Mouse (Mus musculus): Measurements from ENCODE around the gene Il2rb. TPM values are rescaled to one million over a fixed set of nuclear protein-coding genes. Genes with fewer than 3 reads are reported as not detected.

Gene Il2rb
- polyA plus RNA-seq (2014; fragmentation: Nextera tagmentation; extraction: Ambion mirVana): not detected in 2 replicates

DNA sequence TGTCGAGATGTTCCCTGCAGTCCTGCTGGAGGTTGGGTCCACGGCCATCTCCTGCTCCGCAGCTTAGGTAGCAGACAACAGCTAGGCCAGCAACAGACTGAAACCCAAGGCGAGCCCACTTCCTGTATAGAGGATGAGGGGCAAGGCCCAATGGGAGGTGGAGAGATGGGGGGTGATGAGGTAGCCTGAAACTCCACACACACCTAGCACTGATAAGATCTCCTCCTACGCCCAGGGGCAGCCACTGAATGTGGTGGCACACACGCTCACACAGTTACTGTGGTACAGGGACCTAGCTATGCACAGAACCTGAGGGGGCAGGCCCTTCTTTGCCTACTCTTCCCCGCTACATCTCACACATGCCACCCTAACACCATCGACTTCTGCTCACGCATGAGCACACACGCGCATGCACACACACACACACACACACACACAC is at the start of gene Il2rb:
Il2rb (minus strand) TSS at position 304 of the 439 bp plus-strand sequence.
- H3K27ac ChIP-seq (ENCODE audit: low read depth, low read length): no peak within 1 kb of the TSS
- no peaks in the 10 kb centered on the region for H3K9me3 ChIP-seq (replicated peaks; ENCODE audit: control insufficient read depth, low read length)
- no peak within 1 kb of the TSS for H3K4me2 ChIP-seq
- no peaks in the 10 kb centered on the region for H3K4me1 ChIP-seq (ENCODE audit: control insufficient read depth, insufficient read depth, low read length)
- WGBS (ENCODE audit: insufficient replicate concordance): 77% methylated on average over 9 of the region's 11 CpGs
- H3K36me3 ChIP-seq (ENCODE audit: control insufficient read depth, insufficient read depth, low read length): no peaks in the 10 kb centered on the region
- no peak within 1 kb of the TSS for H3K4me3 ChIP-seq (ENCODE audit: low read depth, low read length)
- no peak within 1 kb of the TSS for H3K9ac ChIP-seq (ENCODE audit: low read depth, low read length)
- H3K27me3 ChIP-seq (ENCODE audit: control insufficient read depth, insufficient read depth, low read length): no peaks in the 10 kb centered on the region
- no peak for ATAC-seq (replicated peaks; ENCODE audit: insufficient number of reproducible peaks, low FRiP score, low TSS enrichment)

DNA sequence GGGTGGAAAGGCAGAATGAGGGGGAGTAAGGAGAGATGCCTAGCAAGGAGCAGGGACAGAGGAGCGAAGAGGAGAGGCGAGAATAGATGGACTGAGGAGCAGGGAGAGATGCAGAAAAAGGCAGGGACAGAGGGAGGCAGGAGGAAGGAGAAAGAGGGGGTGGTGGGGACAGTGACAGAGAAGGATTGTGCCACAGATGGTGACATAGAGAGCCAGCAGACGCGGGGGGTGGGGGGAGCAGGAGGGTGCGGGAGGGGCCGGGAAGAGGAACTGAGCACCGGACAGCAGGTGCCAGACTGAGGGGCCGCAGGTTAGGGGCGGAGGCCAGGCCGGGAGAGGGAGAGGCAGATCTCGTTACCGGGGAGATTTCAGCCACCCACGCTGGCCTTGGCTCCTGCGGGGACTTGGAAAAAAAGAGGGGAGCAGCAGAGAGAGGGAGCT is 49.5 kb upstream of the Il2rb start, which contains the start of gene Sstr3:
Sstr3 (minus strand) TSS at position 125 of the 441 bp plus-strand sequence.
- Histone ChIP-seq H3K9me3 (replicated peaks; ENCODE audit: control insufficient read depth, low read length) (no peaks in the 10 kb centered on the region), H3K27ac (ENCODE audit: low read depth, low read length) (no peak within 1 kb of the TSS), H3K4me3 (ENCODE audit: low read depth, low read length) (no peak within 1 kb of the TSS), H3K9ac (ENCODE audit: low read depth, low read length) (no peak within 1 kb of the TSS), H3K4me2 (no peak within 1 kb of the TSS), H3K27me3 (ENCODE audit: control insufficient read depth, insufficient read depth, low read length) (peaks cover 40% of the 10 kb centered on the region), H3K4me1 (ENCODE audit: control insufficient read depth, insufficient read depth, low read length) (peaks cover 20% of the 10 kb centered on the region), H3K36me3 (ENCODE audit: control insufficient read depth, insufficient read depth, low read length) (no peaks in the 10 kb centered on the region)
- 9% methylated on average over 14 of the region's 14 CpGs for WGBS (ENCODE audit: insufficient replicate concordance)
- no peak for ATAC-seq (replicated peaks; ENCODE audit: insufficient number of reproducible peaks, low FRiP score, low TSS enrichment)

DNA sequence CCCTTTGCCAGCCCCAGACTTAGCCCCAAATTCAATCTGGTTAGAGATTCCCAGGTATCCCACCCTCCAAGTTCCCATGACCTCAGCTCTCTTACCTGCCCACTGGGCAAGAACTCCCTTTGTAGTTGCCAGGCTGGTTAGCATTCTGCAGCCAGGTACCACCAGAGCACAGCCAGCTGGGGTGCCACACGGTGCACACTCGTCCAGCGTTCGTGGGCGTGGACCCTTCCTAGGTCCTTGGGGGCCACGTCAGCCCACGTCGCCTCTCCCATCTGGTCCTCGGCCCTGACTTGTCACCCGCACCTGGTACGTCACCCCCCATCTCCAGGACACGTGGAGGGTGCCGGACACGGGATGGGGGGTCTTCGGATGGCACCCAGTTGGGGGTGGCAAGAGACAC is 49.0 kb upstream of the Il2rb start:
- no peak overlapping the region for H3K9ac ChIP-seq (ENCODE audit: low read depth, low read length)
- no peak overlapping the region for H3K27ac ChIP-seq (ENCODE audit: low read depth, low read length)
- H3K27me3 ChIP-seq (ENCODE audit: control insufficient read depth, insufficient read depth, low read length): peaks cover 46% of the 10 kb centered on the region
- 73% methylated on average over 15 of the region's 15 CpGs for WGBS (ENCODE audit: insufficient replicate concordance)
- H3K4me2 ChIP-seq: no peak overlapping the region
- ATAC-seq (replicated peaks; ENCODE audit: insufficient number of reproducible peaks, low FRiP score, low TSS enrichment): no peak
- H3K9me3 ChIP-seq (replicated peaks; ENCODE audit: control insufficient read depth, low read length): no peaks in the 10 kb centered on the region
- no peak overlapping the region for H3K4me3 ChIP-seq (ENCODE audit: low read depth, low read length)
- no peaks in the 10 kb centered on the region for H3K36me3 ChIP-seq (ENCODE audit: control insufficient read depth, insufficient read depth, low read length)
- peaks cover 20% of the 10 kb centered on the region for H3K4me1 ChIP-seq (ENCODE audit: control insufficient read depth, insufficient read depth, low read length)

DNA sequence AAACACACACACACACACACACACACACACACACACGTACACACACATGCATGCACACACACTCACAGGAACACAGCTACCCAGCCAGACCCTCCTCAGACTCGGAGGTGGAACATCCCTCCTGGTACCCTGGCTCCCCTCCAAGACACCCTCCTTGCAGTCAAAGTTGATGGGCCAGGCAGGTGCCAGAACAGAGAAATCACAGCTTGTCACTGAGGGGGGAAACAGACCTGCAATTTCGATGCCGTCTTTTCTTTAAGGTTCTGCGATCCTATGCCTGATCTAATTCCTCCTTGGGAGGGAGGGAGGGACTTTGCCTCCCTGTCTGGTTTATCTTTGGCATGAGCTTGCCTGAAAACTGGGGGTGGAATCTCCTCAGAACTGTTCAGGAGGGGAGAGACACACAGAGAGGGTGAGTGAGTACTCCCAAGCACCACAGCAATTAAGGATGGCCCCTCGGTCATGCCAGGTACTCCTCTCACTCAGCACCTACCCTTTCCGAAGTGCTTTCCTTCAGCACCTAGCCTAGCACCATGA is 47.8 kb upstream of the Il2rb start:
- H3K4me1 ChIP-seq (ENCODE audit: control insufficient read depth, insufficient read depth, low read length): peaks cover 13% of the 10 kb centered on the region
- no peak overlapping the region for H3K9ac ChIP-seq (ENCODE audit: low read depth, low read length)
- no peaks in the 10 kb centered on the region for H3K36me3 ChIP-seq (ENCODE audit: control insufficient read depth, insufficient read depth, low read length)
- no peak for ATAC-seq (replicated peaks; ENCODE audit: insufficient number of reproducible peaks, low FRiP score, low TSS enrichment)
- peaks cover 50% of the 10 kb centered on the region for H3K27me3 ChIP-seq (ENCODE audit: control insufficient read depth, insufficient read depth, low read length)
- H3K27ac ChIP-seq (ENCODE audit: low read depth, low read length): no peak overlapping the region
- H3K4me3 ChIP-seq (ENCODE audit: low read depth, low read length): no peak overlapping the region
- no peaks in the 10 kb centered on the region for H3K9me3 ChIP-seq (replicated peaks; ENCODE audit: control insufficient read depth, low read length)
- WGBS (ENCODE audit: insufficient replicate concordance): 63% methylated on average over 7 of the region's 7 CpGs
- no peak overlapping the region for H3K4me2 ChIP-seq

DNA sequence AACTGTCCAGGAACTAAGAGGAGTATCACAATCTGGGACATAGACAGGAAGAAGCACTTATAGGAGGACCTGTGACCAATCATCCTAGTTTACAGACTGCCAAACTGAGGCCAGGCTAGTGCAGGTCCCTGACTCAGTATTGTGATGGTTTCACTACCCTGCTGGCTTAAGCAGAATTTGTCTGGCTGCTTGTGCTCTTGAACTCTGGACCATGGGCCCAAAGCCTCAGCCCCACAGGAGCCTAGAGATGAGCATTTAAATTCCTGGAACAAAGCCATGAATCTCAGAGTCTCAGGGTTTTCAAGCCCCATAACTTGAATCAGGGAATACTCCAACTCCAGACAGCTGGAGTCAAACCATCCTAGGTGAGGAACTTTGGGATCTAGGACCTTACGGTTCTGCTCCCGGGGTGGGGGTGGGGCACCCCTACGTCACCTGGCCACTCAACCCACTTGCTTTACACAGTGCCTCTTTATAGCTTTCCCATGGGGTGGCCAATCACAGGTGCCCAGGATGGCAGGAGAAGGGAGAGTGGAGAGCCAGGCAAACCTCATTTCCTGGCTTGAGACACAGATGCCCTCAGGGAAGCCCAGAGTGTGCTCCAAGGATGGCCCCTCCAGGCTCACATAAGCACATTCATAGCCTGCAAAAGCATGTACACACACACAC is 47.2 kb upstream of the Il2rb start:
- H3K27me3 ChIP-seq (ENCODE audit: control insufficient read depth, insufficient read depth, low read length): peaks cover 50% of the 10 kb centered on the region
- no peak overlapping the region for H3K27ac ChIP-seq (ENCODE audit: low read depth, low read length)
- H3K9ac ChIP-seq (ENCODE audit: low read depth, low read length): no peak overlapping the region
- H3K4me2 ChIP-seq: 0 out of 2 replicates have a peak overlapping the region, but pooled peaks have one; percentile 2
- ATAC-seq (replicated peaks; ENCODE audit: insufficient number of reproducible peaks, low FRiP score, low TSS enrichment): no peak
- 78% methylated on average over 3 of the region's 3 CpGs for WGBS (ENCODE audit: insufficient replicate concordance)
- no peak overlapping the region for H3K4me3 ChIP-seq (ENCODE audit: low read depth, low read length)
- H3K9me3 ChIP-seq (replicated peaks; ENCODE audit: control insufficient read depth, low read length): no peaks in the 10 kb centered on the region
- H3K4me1 ChIP-seq (ENCODE audit: control insufficient read depth, insufficient read depth, low read length): peaks cover 12% of the 10 kb centered on the region
- H3K36me3 ChIP-seq (ENCODE audit: control insufficient read depth, insufficient read depth, low read length): no peaks in the 10 kb centered on the region

DNA sequence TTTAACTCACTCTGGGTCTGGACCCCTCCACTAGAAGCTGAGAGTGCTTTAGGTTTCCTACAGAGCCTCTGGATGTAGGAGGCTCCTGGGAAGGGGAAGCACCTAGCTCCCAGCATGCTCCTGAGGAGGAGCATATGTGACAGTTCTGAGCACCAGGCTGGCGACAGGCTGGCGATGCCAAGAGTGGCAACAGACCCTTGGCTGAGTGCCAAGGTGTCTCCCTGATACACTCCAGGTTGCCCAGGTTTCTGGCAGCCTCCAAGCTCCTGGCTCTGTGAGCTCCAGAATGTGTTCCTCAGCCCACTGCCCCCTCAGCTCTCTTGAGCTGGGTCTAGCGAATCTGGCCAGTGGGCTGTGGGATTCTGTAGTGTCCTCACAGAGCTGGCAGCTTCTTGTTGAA is 46.5 kb upstream of the Il2rb start:
- no peak overlapping the region for H3K27ac ChIP-seq (ENCODE audit: low read depth, low read length)
- H3K9ac ChIP-seq (ENCODE audit: low read depth, low read length): no peak overlapping the region
- H3K4me1 ChIP-seq (ENCODE audit: control insufficient read depth, insufficient read depth, low read length): peaks cover 12% of the 10 kb centered on the region
- H3K4me2 ChIP-seq: 0 out of 2 replicates have a peak overlapping the region, but pooled peaks have one; percentile 2
- H3K36me3 ChIP-seq (ENCODE audit: control insufficient read depth, insufficient read depth, low read length): no peaks in the 10 kb centered on the region
- peaks cover 52% of the 10 kb centered on the region for H3K27me3 ChIP-seq (ENCODE audit: control insufficient read depth, insufficient read depth, low read length)
- no peak overlapping the region for H3K4me3 ChIP-seq (ENCODE audit: low read depth, low read length)
- WGBS (ENCODE audit: insufficient replicate concordance): 33% methylated on average over 3 of the region's 3 CpGs
- ATAC-seq (replicated peaks; ENCODE audit: insufficient number of reproducible peaks, low FRiP score, low TSS enrichment): no peak
- no peaks in the 10 kb centered on the region for H3K9me3 ChIP-seq (replicated peaks; ENCODE audit: control insufficient read depth, low read length)

DNA sequence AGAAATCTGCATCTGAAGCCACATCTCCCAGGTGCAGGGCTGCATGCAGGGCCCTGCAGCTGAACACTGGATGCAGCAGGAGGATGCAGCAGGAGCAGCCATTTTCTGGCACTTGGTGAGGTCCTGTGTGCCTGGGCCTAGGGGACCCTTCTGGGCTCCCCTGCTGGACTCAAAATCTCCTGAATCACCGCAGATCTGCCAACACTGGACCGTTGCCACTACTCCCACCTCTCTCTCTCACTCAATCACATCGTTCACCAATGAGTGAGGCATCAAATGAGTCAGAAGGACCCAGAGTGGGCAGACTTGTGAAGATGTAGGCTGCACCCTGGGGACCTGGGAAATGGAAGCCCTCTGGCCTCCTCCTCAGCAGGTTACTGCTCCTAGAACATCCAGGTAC is 46.0 kb upstream of the Il2rb start:
- ATAC-seq (replicated peaks; ENCODE audit: insufficient number of reproducible peaks, low FRiP score, low TSS enrichment): no peak
- H3K9ac ChIP-seq (ENCODE audit: low read depth, low read length): no peak overlapping the region; the same call in 1 of the 2 replicates

DNA sequence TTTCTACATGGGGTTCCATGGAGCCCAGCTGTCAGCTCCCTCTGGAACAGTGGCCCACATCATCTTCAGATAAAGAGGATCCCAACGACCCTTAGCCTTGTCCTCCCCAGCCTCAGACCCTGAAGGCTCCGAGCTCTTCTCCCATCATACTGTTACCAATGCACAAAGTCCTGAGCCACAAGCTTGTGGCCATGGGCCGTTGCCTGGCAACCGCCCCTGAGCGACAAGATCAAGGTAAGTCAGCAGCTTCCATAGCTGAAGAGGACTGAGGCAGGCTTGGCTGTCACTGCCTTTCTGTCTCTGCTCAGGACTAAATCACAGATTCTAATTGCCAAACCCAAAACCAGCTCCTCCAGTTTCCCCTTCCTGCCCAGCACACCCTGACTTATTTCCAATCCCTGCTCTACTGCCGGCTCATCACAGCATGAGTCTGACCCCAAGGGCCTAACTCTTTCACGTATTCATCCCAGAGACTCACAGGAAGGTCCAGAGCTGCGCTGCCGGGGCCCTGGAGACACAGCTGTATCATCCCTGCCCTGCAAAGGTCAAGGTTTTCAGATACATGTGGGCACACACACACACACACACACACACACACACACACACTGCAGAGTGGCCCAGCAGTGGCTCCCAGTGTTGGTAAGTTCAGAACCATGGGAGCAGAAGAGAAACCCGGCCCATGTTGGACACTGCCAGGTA is 40.8 kb upstream of the Il2rb start:
- H3K27ac ChIP-seq (ENCODE audit: low read depth, low read length): no peak overlapping the region
- ATAC-seq (replicated peaks; ENCODE audit: insufficient number of reproducible peaks, low FRiP score, low TSS enrichment): no peak
- H3K9me3 ChIP-seq (replicated peaks; ENCODE audit: control insufficient read depth, low read length): no peaks in the 10 kb centered on the region
- peaks cover 10% of the 10 kb centered on the region for H3K4me1 ChIP-seq (ENCODE audit: control insufficient read depth, insufficient read depth, low read length)
- H3K4me3 ChIP-seq (ENCODE audit: low read depth, low read length): no peak overlapping the region
- WGBS (ENCODE audit: insufficient replicate concordance): 56% methylated on average over 10 of the region's 10 CpGs
- no peak overlapping the region for H3K4me2 ChIP-seq
- H3K9ac ChIP-seq (ENCODE audit: low read depth, low read length): no peak overlapping the region
- no peaks in the 10 kb centered on the region for H3K36me3 ChIP-seq (ENCODE audit: control insufficient read depth, insufficient read depth, low read length)
- peaks cover 24% of the 10 kb centered on the region for H3K27me3 ChIP-seq (ENCODE audit: control insufficient read depth, insufficient read depth, low read length)

More for the DNA sequence above, 46.0 kb upstream of the Il2rb start:
- H3K9me3 ChIP-seq (replicated peaks; ENCODE audit: control insufficient read depth, low read length): no peaks in the 10 kb centered on the region
- H3K27me3 ChIP-seq (ENCODE audit: control insufficient read depth, insufficient read depth, low read length): peaks cover 52% of the 10 kb centered on the region
- H3K4me3 ChIP-seq (ENCODE audit: low read depth, low read length): no peak overlapping the region
- H3K4me2 ChIP-seq: no peak overlapping the region
- H3K27ac ChIP-seq (ENCODE audit: low read depth, low read length): no peak overlapping the region
- 75% methylated on average over 3 of the region's 3 CpGs for WGBS (ENCODE audit: insufficient replicate concordance)
- H3K4me1 ChIP-seq (ENCODE audit: control insufficient read depth, insufficient read depth, low read length): peaks cover 12% of the 10 kb centered on the region
- H3K36me3 ChIP-seq (ENCODE audit: control insufficient read depth, insufficient read depth, low read length): no peaks in the 10 kb centered on the region
